Mouse (Mus musculus) forebrain, embryonic 16.5 days (tissue): Measurements from ENCODE around the gene Procr. TPM values are rescaled to one million over a fixed set of nuclear protein-coding genes. Genes with fewer than 3 reads are reported as not detected.

ENCODE experiments used
- ATAC-seq: fragments of 200-750 bp; cut with Nextera tagmentation; 2 replicates; pipeline ENCODE4 v1.8.0; 2017; ENCODE audit warnings: mild to moderate bottlenecking, moderate library complexity
- H3K27ac ChIP-seq: fragments of 300-500 bp; sonication (generic); 2 replicates; pipeline ENCODE4 v1.5.1; 2014; ENCODE audit warnings: low read length, control low read depth
- H3K27me3 ChIP-seq: fragments of 300-500 bp; sonication (generic); replicated peaks from 2 replicates; pipeline ENCODE4 v1.6.1; 2014; ENCODE audit warnings: low read length; ENCODE audit not compliant: control insufficient read depth, insufficient read depth
- H3K36me3 ChIP-seq: fragments of 300-500 bp; sonication (generic); 2 replicates; pipeline ENCODE4 v1.6.1; 2014; ENCODE audit not compliant: control insufficient read depth, insufficient read depth
- H3K4me1 ChIP-seq: fragments of 300-500 bp; sonication (generic); replicated peaks from 2 replicates; pipeline ENCODE4 v1.6.1; 2014; ENCODE audit warnings: low read length; ENCODE audit not compliant: control insufficient read depth, insufficient read depth
- H3K4me2 ChIP-seq: fragments of 300-500 bp; sonication (generic); 2 replicates; pipeline ENCODE4 v1.6.1; 2014; ENCODE audit warnings: mild to moderate bottlenecking, low read length, control low read depth
- H3K4me3 ChIP-seq: fragments of 300-500 bp; sonication (generic); replicated peaks from 2 replicates; pipeline ENCODE4 v1.5.1; 2014; ENCODE audit warnings: mild to moderate bottlenecking, low read length, control low read depth
- H3K9ac ChIP-seq: fragments of 300-500 bp; sonication (generic); replicated peaks from 2 replicates; pipeline ENCODE4 v1.6.1; 2014; ENCODE audit warnings: low read depth, low read length, control low read depth
- H3K9me3 ChIP-seq: fragments of 300-500 bp; sonication (generic); 2 replicates; pipeline ENCODE4 v1.6.1; 2016; ENCODE audit warnings: low read length; ENCODE audit not compliant: control insufficient read depth
- WGBS: fragments of 180-500 bp; shearing (Covaris S2); extraction: QIAGEN DNeasy Blood & Tissue Kit; methylation state at CpG from one replicate; pipeline ENCODE4 v1.1.7; 2014; 5-methylcytosine and 5-hydroxymethylcytosine counted together
- polyA plus RNA-seq: library from polyadenylated mRNA; unstranded; fragments of >200 nt; fragmentation: Nextera tagmentation; extraction: Ambion mirVana; gene quantifications from 2 replicates; pipeline ENCODE4 v1.2.1, GENCODE M21; 2015

The Procr gene
- polyA plus RNA-seq, 1 experiment from 2014 or later = 1.8 TPM

GRCm38 (mm10) chr2:155774927-155775684 is 24.2 kb downstream of the Procr start, which contains the start of gene Mmp24:
Gene Mmp24 (plus strand): TSS chr2:155775342.
- H3K4me1 ChIP-seq = peaks cover 35% of the 10 kb centered on the region
- H3K27me3 ChIP-seq = peaks cover 15% of the 10 kb centered on the region
- no peaks in the 10 kb centered on the region for H3K9me3 ChIP-seq
- peak within 1 kb of the TSS; percentile 92 for H3K9ac ChIP-seq
- H3K27ac ChIP-seq = peak within 1 kb of the TSS; percentile 59
- H3K36me3 ChIP-seq = no peaks in the 10 kb centered on the region
- peak within 1 kb of the TSS; percentile 76 for H3K4me3 ChIP-seq
- 3% methylated on average over 40 of the region's 100 CpGs for WGBS
- peak within 1 kb of the TSS; percentile 80 for H3K4me2 ChIP-seq
- peak; percentile 49; the same call in 1 of the 2 replicates for ATAC-seq

GRCm38 (mm10) chr2:155775685-155776263 is 24.9 kb downstream of the Procr start:
- WGBS = under 1% methylated on average over 38 of the region's 44 CpGs
- Histone ChIP-seq H3K4me3 (peak overlapping the region; percentile 76), H3K27ac (peak overlapping the region; percentile 59), H3K9me3 (no peaks in the 10 kb centered on the region), H3K9ac (peak overlapping the region; percentile 92), H3K36me3 (no peaks in the 10 kb centered on the region), H3K27me3 (peaks cover 15% of the 10 kb centered on the region), H3K4me1 (peaks cover 35% of the 10 kb centered on the region), H3K4me2 (peak overlapping the region; percentile 58)
- ATAC-seq = peak; percentile 84

GRCm38 (mm10) chr2:155776824-155777687 is 26.1 kb downstream of the Procr start:
- Histone ChIP-seq H3K9me3 (no peaks in the 10 kb centered on the region), H3K27me3 (peaks cover 15% of the 10 kb centered on the region), H3K36me3 (no peaks in the 10 kb centered on the region), H3K4me2 (no peak overlapping the region; the same call in 1 of the 2 replicates), H3K27ac (no peak overlapping the region), H3K9ac (no peak overlapping the region), H3K4me3 (no peak overlapping the region), H3K4me1 (peaks cover 35% of the 10 kb centered on the region)
- no peak for ATAC-seq
- WGBS = 69% methylated on average over 10 of the region's 10 CpGs

- no peak overlapping the region for H3K4me3 ChIP-seq
- H3K27ac ChIP-seq = no peak overlapping the region
- peaks cover 12% of the 10 kb centered on the region for H3K27me3 ChIP-seq
- no peaks in the 10 kb centered on the region for H3K9me3 ChIP-seq
- H3K4me1 ChIP-seq = peaks cover 35% of the 10 kb centered on the region
- no peak for ATAC-seq
- no peaks in the 10 kb centered on the region for H3K36me3 ChIP-seq
- WGBS = 81% methylated on average over 4 of the region's 4 CpGs
- H3K9ac ChIP-seq = no peak overlapping the region
- H3K4me2 ChIP-seq = no peak overlapping the region
These were observed 26.7 kb downstream of the Procr start for GRCm38 (mm10) chr2:155777688-155777985.

GRCm38 (mm10) chr2:155778004-155778403 is 27.1 kb downstream of the Procr start:
- WGBS = 59% methylated on average over 6 of the region's 6 CpGs
- Histone ChIP-seq H3K36me3 (no peaks in the 10 kb centered on the region), H3K4me2 (no peak overlapping the region)

GRCm38 (mm10) chr2:155779066-155779465 is 28.1 kb downstream of the Procr start:
- Histone ChIP-seq H3K27ac (no peak overlapping the region), H3K4me1 (peaks cover 35% of the 10 kb centered on the region), H3K4me2 (no peak overlapping the region), H3K36me3 (no peaks in the 10 kb centered on the region), H3K27me3 (0 out of 2 replicates have a peak, but pooled peaks cover 6% of the 10 kb centered on the region), H3K9me3 (no peaks in the 10 kb centered on the region), H3K9ac (no peak overlapping the region), H3K4me3 (no peak overlapping the region)
- no peak for ATAC-seq
- WGBS = 38% methylated on average over 7 of the region's 7 CpGs

More at GRCm38 (mm10) chr2:155778004-155778403, 27.1 kb downstream of the Procr start:
- H3K27me3 ChIP-seq = peaks cover 12% of the 10 kb centered on the region
- no peak overlapping the region for H3K27ac ChIP-seq
- H3K4me3 ChIP-seq = no peak overlapping the region
- no peaks in the 10 kb centered on the region for H3K9me3 ChIP-seq
- H3K4me1 ChIP-seq = peaks cover 35% of the 10 kb centered on the region
- no peak overlapping the region for H3K9ac ChIP-seq
- no peak for ATAC-seq

GRCm38 (mm10) chr2:155779506-155779905 is 28.6 kb downstream of the Procr start:
- WGBS = 73% methylated on average over 3 of the region's 3 CpGs
- H3K4me1 ChIP-seq = peaks cover 34% of the 10 kb centered on the region
- H3K9me3 ChIP-seq = no peaks in the 10 kb centered on the region
- H3K4me2 ChIP-seq = no peak overlapping the region
- H3K9ac ChIP-seq = no peak overlapping the region
- no peaks in the 10 kb centered on the region for H3K36me3 ChIP-seq
- ATAC-seq = no peak
- H3K27ac ChIP-seq = no peak overlapping the region
- H3K27me3 ChIP-seq = 0 out of 2 replicates have a peak, but pooled peaks cover 6% of the 10 kb centered on the region
- H3K4me3 ChIP-seq = no peak overlapping the region

- ATAC-seq = no peak
These were observed 33.6 kb downstream of the Procr start for GRCm38 (mm10) chr2:155784534-155784933.

GRCm38 (mm10) chr2:155786905-155787304 is 36.0 kb downstream of the Procr start:
- no peaks in the 10 kb centered on the region for H3K36me3 ChIP-seq
- no peak overlapping the region for H3K4me3 ChIP-seq
- ATAC-seq = no peak
- no peak overlapping the region for H3K27ac ChIP-seq
- H3K27me3 ChIP-seq = no peaks in the 10 kb centered on the region
- no peak overlapping the region for H3K9ac ChIP-seq
- peaks cover 6% of the 10 kb centered on the region; the same call in 1 of the 2 replicates for H3K4me1 ChIP-seq
- H3K9me3 ChIP-seq = no peaks in the 10 kb centered on the region
- no peak overlapping the region for H3K4me2 ChIP-seq
- 79% methylated on average over 5 of the region's 5 CpGs for WGBS

More at GRCm38 (mm10) chr2:155784534-155784933, 33.6 kb downstream of the Procr start:
- no peaks in the 10 kb centered on the region for H3K27me3 ChIP-seq
- H3K4me3 ChIP-seq = no peak overlapping the region
- no peaks in the 10 kb centered on the region for H3K36me3 ChIP-seq
- H3K4me2 ChIP-seq = no peak overlapping the region
- H3K4me1 ChIP-seq = peaks cover 7% of the 10 kb centered on the region; the same call in 1 of the 2 replicates
- no peak overlapping the region for H3K9ac ChIP-seq
- no peak overlapping the region for H3K27ac ChIP-seq
- WGBS = 77% methylated on average over 6 of the region's 6 CpGs
- H3K9me3 ChIP-seq = no peaks in the 10 kb centered on the region
